Mouse (Mus musculus) forebrain, postnatal 0 days (tissue): Measurements from ENCODE around the gene Exoc1. TPM values are rescaled to one million over a fixed set of nuclear protein-coding genes. Genes with fewer than 3 reads are reported as not detected.

Experiments used
- ATAC-seq: fragments of 200-750 bp; cut with Nextera tagmentation; 2 replicates; pipeline ENCODE4 v1.8.0; 2017; ENCODE audit warnings: mild to moderate bottlenecking, moderate library complexity
- DNase-seq: peaks from one replicate; pipeline ENCODE4 v3.0.0-alpha.2; 2015
- H3K27ac ChIP-seq: fragments of 300-500 bp; sonication (generic); 2 replicates; pipeline ENCODE4 v1.5.1; 2014; ENCODE audit warnings: low read depth, mild to moderate bottlenecking, antibody characterized with exemption, low read length, moderate library complexity, mixed read lengths
- H3K27me3 ChIP-seq: fragments of 300-500 bp; sonication (generic); 2 replicates; pipeline ENCODE4 v1.6.1; 2014; ENCODE audit warnings: mild to moderate bottlenecking, low read length, mixed read lengths; ENCODE audit not compliant: insufficient read depth
- H3K36me3 ChIP-seq: fragments of 300-500 bp; sonication (generic); 2 replicates; pipeline ENCODE4 v1.6.1; 2014; ENCODE audit warnings: mild to moderate bottlenecking, moderate library complexity; ENCODE audit not compliant: insufficient read depth
- H3K4me1 ChIP-seq: fragments of 300-500 bp; sonication (generic); 2 replicates; pipeline ENCODE4 v1.6.1; 2014; ENCODE audit warnings: antibody characterized with exemption; ENCODE audit not compliant: insufficient read depth
- H3K4me2 ChIP-seq: fragments of 300-500 bp; sonication (generic); 2 replicates; pipeline ENCODE4 v1.6.1; 2014; ENCODE audit warnings: low read depth, mild to moderate bottlenecking, moderate library complexity
- H3K4me3 ChIP-seq: fragments of 300-500 bp; sonication (generic); 2 replicates; pipeline ENCODE4 v1.5.1; 2014; ENCODE audit warnings: low read depth, low read length, mixed read lengths
- H3K9ac ChIP-seq: fragments of 300-500 bp; sonication (generic); 2 replicates; pipeline ENCODE4 v1.6.1; 2014; ENCODE audit warnings: mild to moderate bottlenecking
- H3K9me3 ChIP-seq: fragments of 300-500 bp; sonication (generic); 2 replicates; pipeline ENCODE4 v1.6.1; 2016; ENCODE audit warnings: low read length
- CTCF ChIP-seq: sonication (generic); IDR thresholded peaks from 2 replicates; pipeline ENCODE4 v1.5.1; 2016; ENCODE audit warnings: antibody characterized with exemption, control low read depth, low read depth
- WGBS: fragments of 180-500 bp; shearing (Covaris S2); extraction: QIAGEN DNeasy Blood & Tissue Kit; methylation state at CpG from one replicate; pipeline ENCODE4 v1.1.7; 2014; 5-methylcytosine and 5-hydroxymethylcytosine counted together
- polyA plus RNA-seq: library from polyadenylated mRNA; unstranded; fragments of >200 nt; fragmentation: Nextera tagmentation; extraction: Ambion mirVana; gene quantifications from 2 replicates; pipeline ENCODE4 v1.2.1, GENCODE M21; 2015
- total RNA-seq: library from RNA; depleted of rRNA; stranded (reverse); fragments of >200 nt; gene quantifications from 2 replicates; pipeline ENCODE4 v1.2.3, GENCODE M21; 2014

Exoc1 gene
- total and polyA plus RNA-seq, 2 experiments from 2014 or later: 48.9 to 81.7 TPM

DNA sequence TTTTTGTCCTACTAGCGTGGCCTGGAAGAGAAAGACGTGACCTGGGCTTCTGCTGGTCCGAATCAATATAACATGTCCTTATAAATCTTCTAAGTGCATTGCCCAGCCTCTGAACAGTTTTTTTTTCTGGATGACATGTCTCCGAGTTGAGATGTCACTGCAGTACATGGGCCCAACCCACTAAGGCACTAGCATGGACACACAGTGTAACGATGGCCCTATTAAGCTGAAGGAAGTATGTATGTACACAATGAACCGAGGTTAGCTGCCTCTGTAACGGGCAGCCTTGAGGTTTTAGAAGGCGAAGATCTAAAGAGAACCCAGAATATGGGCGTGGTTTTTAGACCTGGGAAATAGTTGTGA, 574 bp downstream of the Exoc1 start:
- H3K4me1 ChIP-seq: peaks cover 11% of the 10 kb centered on the region; the same call in 1 of the 2 replicates
- no peaks in the 10 kb centered on the region for H3K9me3 ChIP-seq
- H3K4me2 ChIP-seq: peak overlapping the region; percentile 71
- WGBS: 8% methylated on average over 9 of the region's 9 CpGs
- 0 out of 2 replicates have a peak, but pooled peaks have one; percentile 5 for ATAC-seq
- H3K9ac ChIP-seq: peak overlapping the region; percentile 71
- H3K27me3 ChIP-seq: no peaks in the 10 kb centered on the region
- DNase-seq: no peak
- H3K4me3 ChIP-seq: peak overlapping the region; percentile 90
- peaks cover 9% of the 10 kb centered on the region; the same call in 1 of the 2 replicates for H3K36me3 ChIP-seq
- H3K27ac ChIP-seq: peak overlapping the region; percentile 74
- TF ChIP-seq CTCF: no peak

DNA sequence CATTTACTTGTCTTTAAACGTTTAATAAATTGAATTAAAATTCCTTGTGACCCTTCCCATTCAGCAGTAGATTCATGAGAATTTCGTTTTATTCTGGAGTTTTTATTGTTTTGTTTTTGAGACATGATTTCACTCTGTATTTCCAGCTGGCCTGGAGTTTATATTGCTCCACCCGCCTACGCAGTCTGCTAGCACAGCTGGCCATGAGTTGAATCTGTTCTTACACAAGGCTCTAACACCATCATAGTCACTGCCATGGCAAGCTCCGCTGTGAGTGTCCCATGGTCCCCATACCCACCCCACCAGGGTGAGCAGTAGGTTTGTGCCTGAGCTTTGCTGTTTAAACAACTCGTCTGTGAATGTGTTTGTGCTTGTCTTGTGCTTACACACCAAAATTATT, 4.1 kb downstream of the Exoc1 start:
- Histone ChIP-seq H3K36me3 (peaks cover 40% of the 10 kb centered on the region), H3K4me2 (no peak overlapping the region), H3K4me3 (no peak overlapping the region), H3K9me3 (no peaks in the 10 kb centered on the region), H3K27ac (no peak overlapping the region), H3K4me1 (peaks cover 11% of the 10 kb centered on the region; the same call in 1 of the 2 replicates), H3K27me3 (no peaks in the 10 kb centered on the region), H3K9ac (peak overlapping the region; percentile 10; the same call in 1 of the 2 replicates)
- WGBS: 87% methylated on average over 6 of the region's 6 CpGs
- ATAC-seq (no peak), DNase-seq (no peak)
- TF ChIP-seq CTCF: no peak

DNA sequence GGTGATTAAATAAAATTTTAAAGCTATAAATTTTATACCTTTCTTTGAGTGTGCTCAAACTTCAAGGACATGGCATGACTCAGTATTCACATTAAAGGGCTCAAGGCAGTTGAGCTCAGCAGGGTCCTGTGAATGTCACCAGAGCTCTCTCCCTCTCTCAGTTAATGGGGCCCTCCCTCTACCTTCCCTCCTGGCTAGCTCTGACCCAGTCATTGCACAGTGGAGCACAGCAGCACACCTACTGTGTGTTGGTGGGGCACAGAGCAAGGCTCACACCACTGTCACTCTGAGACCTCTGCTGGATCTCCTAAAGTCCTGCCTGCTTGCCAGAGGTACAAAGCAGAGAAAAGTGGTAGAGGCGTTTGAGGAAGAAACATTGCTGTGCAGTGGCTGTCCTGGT, 7.1 kb downstream of the Exoc1 start:
- Histone ChIP-seq H3K9ac (no peak overlapping the region), H3K4me2 (no peak overlapping the region), H3K36me3 (peaks cover 50% of the 10 kb centered on the region), H3K4me3 (no peak overlapping the region), H3K4me1 (no peaks in the 10 kb centered on the region), H3K27me3 (no peaks in the 10 kb centered on the region), H3K9me3 (no peaks in the 10 kb centered on the region), H3K27ac (no peak overlapping the region)
- ATAC-seq (no peak), DNase-seq (no peak)
- TF ChIP-seq CTCF: no peak
- 90% methylated on average over 1 of the region's 1 CpGs for WGBS

DNA sequence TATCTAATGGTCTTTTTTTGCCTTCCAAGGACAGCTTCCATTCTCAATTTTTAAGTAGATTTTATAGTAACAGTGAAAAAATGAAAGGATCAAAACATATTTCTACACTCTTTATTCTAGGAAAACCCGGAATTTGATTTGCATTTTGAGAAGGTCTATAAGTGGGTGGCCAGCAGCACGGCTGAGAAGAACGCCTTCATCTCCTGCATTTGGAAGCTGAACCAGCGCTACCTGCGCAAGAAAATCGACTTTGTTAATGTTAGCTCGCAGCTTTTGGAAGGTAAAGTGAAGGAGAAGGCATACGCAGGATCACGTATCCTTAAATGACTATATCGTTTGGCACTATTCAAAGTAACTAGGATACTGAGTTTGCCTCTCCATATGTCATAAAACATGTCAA, 8.5 kb downstream of the Exoc1 start:
- Histone ChIP-seq H3K4me3 (no peak overlapping the region), H3K4me2 (no peak overlapping the region), H3K9me3 (no peaks in the 10 kb centered on the region), H3K27ac (no peak overlapping the region), H3K36me3 (peaks cover 58% of the 10 kb centered on the region), H3K27me3 (no peaks in the 10 kb centered on the region), H3K4me1 (no peaks in the 10 kb centered on the region), H3K9ac (no peak overlapping the region)
- DNase-seq (no peak), ATAC-seq (no peak)
- TF ChIP-seq CTCF: no peak
- 91% methylated on average over 10 of the region's 10 CpGs for WGBS

DNA sequence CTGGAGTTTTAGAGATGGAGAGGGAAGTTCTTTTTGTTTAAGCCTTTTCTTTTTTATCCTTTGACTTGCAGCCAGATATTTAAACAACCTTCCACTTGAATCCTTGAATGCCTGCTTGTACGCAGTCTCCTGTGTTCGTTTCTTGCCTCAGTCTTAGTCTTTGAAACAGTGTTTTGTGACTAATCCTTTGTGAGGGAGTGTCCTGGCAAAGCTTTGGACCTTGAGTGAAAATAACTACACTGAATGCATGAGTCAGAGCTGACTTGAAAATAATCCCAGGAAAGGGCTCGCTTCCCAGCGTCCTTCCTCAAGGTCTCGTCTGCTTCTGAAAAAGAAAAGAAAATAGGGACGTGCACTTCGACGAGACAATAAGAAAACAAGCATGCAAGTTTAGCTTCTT, 11.1 kb downstream of the Exoc1 start:
- ATAC-seq (no peak; the same call in 1 of the 2 replicates), DNase-seq (peak; percentile 3)
- no peak overlapping the region for H3K4me2 ChIP-seq
- H3K4me1 ChIP-seq: no peaks in the 10 kb centered on the region
- no peak overlapping the region for H3K4me3 ChIP-seq
- 23% methylated on average over 8 of the region's 8 CpGs for WGBS
- H3K27ac ChIP-seq: no peak overlapping the region
- no peak for TF ChIP-seq CTCF
- no peaks in the 10 kb centered on the region for H3K9me3 ChIP-seq
- H3K9ac ChIP-seq: no peak overlapping the region
- H3K27me3 ChIP-seq: no peaks in the 10 kb centered on the region
- peaks cover 71% of the 10 kb centered on the region for H3K36me3 ChIP-seq

DNA sequence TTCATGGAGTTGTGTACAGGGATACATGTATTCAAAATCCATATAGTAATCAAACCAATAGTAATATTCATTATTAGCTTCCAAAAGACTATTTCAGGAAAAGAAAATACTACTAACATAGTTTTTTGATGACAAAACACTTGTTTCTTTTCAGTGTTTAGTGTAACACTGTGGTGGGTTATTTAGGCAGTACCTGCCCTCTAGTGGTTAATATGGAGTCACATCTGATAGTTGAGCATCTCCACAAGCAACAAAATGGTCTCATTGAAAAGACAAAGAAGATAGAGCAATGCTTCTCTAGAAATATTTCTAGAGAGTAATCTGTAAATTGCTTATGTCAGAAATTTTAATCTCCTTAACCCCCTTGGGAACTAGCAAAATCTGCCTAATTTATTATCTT, 11.7 kb downstream of the Exoc1 start:
- H3K4me1 ChIP-seq: no peaks in the 10 kb centered on the region
- H3K9me3 ChIP-seq: no peaks in the 10 kb centered on the region
- peak; percentile 19 for DNase-seq
- no peak overlapping the region for H3K9ac ChIP-seq
- no peak overlapping the region for H3K4me3 ChIP-seq
- TF ChIP-seq CTCF: peak; percentile 77
- peak; percentile 86 for ATAC-seq
- H3K27ac ChIP-seq: no peak overlapping the region
- no peaks in the 10 kb centered on the region for H3K27me3 ChIP-seq
- H3K4me2 ChIP-seq: no peak overlapping the region
- peaks cover 70% of the 10 kb centered on the region for H3K36me3 ChIP-seq

DNA sequence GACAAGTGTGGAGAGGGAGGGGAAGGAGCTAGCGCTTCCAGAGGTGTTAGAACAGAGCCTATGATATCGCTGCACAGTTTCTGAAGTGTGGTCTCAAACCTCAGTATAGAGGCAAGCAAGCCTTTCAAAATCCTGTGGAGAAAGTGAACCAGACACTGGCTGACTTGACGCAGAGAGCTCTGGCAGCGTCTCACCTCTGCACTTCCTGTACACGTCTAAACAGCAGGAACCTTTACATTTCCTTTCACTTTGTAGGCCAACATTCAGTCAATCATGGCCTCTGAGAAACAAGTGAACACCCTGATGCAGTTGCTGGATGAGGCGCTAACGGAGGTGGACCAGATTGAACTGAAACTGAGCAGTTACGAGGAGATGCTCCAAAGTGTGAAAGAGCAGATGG, 14.1 kb downstream of the Exoc1 start:
- TF ChIP-seq CTCF: no peak
- H3K9ac ChIP-seq: no peak overlapping the region
- 90% methylated on average over 8 of the region's 8 CpGs for WGBS
- no peaks in the 10 kb centered on the region for H3K27me3 ChIP-seq
- no peak overlapping the region for H3K27ac ChIP-seq
- no peak overlapping the region for H3K4me3 ChIP-seq
- no peak overlapping the region for H3K4me2 ChIP-seq
- H3K9me3 ChIP-seq: no peaks in the 10 kb centered on the region
- ATAC-seq: no peak
- no peak for DNase-seq
- no peaks in the 10 kb centered on the region for H3K4me1 ChIP-seq
- H3K36me3 ChIP-seq: peaks cover 54% of the 10 kb centered on the region

DNA sequence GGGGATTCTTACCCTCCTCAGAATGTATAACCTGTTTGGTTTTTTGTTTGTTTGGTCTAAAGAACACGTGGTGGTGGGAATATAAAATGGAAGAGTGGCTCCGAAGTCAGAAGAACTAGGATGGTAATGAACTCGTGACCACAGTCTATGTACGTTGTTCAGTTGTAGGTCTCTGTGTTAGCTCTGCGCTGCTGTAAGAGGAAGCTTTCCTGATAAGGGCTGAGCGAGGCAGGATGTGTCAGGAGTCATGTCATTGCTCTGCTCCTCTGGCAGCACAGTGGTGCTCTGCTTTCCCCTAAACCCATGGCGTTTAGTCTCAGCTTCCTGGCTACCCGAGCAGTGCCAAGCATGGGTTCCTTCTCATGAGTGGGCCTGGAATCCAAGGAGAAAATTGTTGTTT, 21.3 kb downstream of the Exoc1 start:
- H3K36me3 ChIP-seq: peaks cover 45% of the 10 kb centered on the region
- no peak for TF ChIP-seq CTCF
- no peak overlapping the region for H3K9ac ChIP-seq
- ATAC-seq: no peak
- no peak for DNase-seq
- H3K4me2 ChIP-seq: no peak overlapping the region
- no peaks in the 10 kb centered on the region for H3K9me3 ChIP-seq
- 92% methylated on average over 8 of the region's 8 CpGs for WGBS
- no peaks in the 10 kb centered on the region for H3K4me1 ChIP-seq
- no peak overlapping the region for H3K27ac ChIP-seq
- no peaks in the 10 kb centered on the region for H3K27me3 ChIP-seq
- no peak overlapping the region for H3K4me3 ChIP-seq
